Mouse (Mus musculus): ENCODE measurements at regions not wholly inside any gene's neighbourhood (a gene's known extent, or its start where the extent isn't known, plus 50 kb on each side); places are given as distances from the start of the nearest gene placed in this dataset.

GRCm38 (mm10) chr10:117938717-117939116, 92.9 kb upstream of the Rap1b start:
- DNase-seq (ENCODE audit: low read depth in 2 of 2, low spot score in 2 of 2) = no peak

- DNase-seq (ENCODE audit: low read depth in 2 of 2, low spot score in 2 of 2) = no peak
Observed at GRCm38 (mm10) chr10:117940441-117941265, 94.8 kb upstream of the Rap1b start.

- no peak for DNase-seq (ENCODE audit: low read depth in 2 of 2, low spot score in 2 of 2)
Observed at GRCm38 (mm10) chr10:117941266-117941651, 95.4 kb upstream of the Rap1b start.

GRCm38 (mm10) chr10:117943702-117944307, 98.0 kb upstream of the Rap1b start:
- DNase-seq (ENCODE audit: low read depth in 2 of 2, low spot score in 2 of 2) = peak; percentile 43 to 63

GRCm38 (mm10) chr10:117947191-117947590, 101.4 kb upstream of the Rap1b start:
- no peak for DNase-seq (ENCODE audit: low read depth in 2 of 2, low spot score in 2 of 2)

GRCm38 (mm10) chr10:117947911-117948310, 102.1 kb upstream of the Rap1b start:
- DNase-seq (ENCODE audit: low read depth in 2 of 2, low spot score in 2 of 2) = peak; percentile 88 to 93

- DNase-seq (ENCODE audit: low read depth in 2 of 2, low spot score in 2 of 2) = peak; percentile 54 to 64
Observed at GRCm38 (mm10) chr10:117952116-117953025, 106.5 kb upstream of the Rap1b start.

- DNase-seq (ENCODE audit: low read depth in 2 of 2, low spot score in 2 of 2) = peak; percentile 61 to 66
Observed at GRCm38 (mm10) chr10:117953026-117953711, 107.3 kb upstream of the Rap1b start.

- no peak for DNase-seq (ENCODE audit: low read depth in 2 of 2, low spot score in 2 of 2)
Observed at GRCm38 (mm10) chr10:117956174-117956950, 110.5 kb upstream of the Rap1b start.

GRCm38 (mm10) chr10:117974706-117975105, 128.9 kb upstream of the Rap1b start:
- no peak for DNase-seq (ENCODE audit: low read depth in 2 of 2, low spot score in 2 of 2)

GRCm38 (mm10) chr10:117975467-117975866, 129.6 kb upstream of the Rap1b start:
- DNase-seq (ENCODE audit: low read depth in 2 of 2, low spot score in 2 of 2) = no peak

GRCm38 (mm10) chr10:117979091-117979490, 133.3 kb upstream of the Rap1b start:
- DNase-seq (ENCODE audit: low read depth in 2 of 2, low spot score in 2 of 2) = no peak

GRCm38 (mm10) chr10:117982611-117983210, 136.9 kb upstream of the Rap1b start:
- DNase-seq (ENCODE audit: low read depth in 2 of 2, low spot score in 2 of 2) = peak in 1 of 2 experiments; percentile 44

- no peak for DNase-seq (ENCODE audit: low read depth in 2 of 2, low spot score in 2 of 2)
Observed at GRCm38 (mm10) chr10:117983271-117983670, 137.4 kb upstream of the Rap1b start.

GRCm38 (mm10) chr10:117984784-117985602, 139.2 kb upstream of the Rap1b start:
- DNase-seq (ENCODE audit: low read depth in 2 of 2, low spot score in 2 of 2) = no peak

- DNase-seq (ENCODE audit: low read depth in 2 of 2, low spot score in 2 of 2) = no peak
Observed at GRCm38 (mm10) chr10:117987620-117988019, 141.8 kb upstream of the Rap1b start.

GRCm38 (mm10) chr10:117988076-117988475, 142.2 kb upstream of the Rap1b start:
- DNase-seq (ENCODE audit: low read depth in 2 of 2, low spot score in 2 of 2) = no peak

GRCm38 (mm10) chr10:117991176-117991575, 145.3 kb upstream of the Rap1b start:
- no peak for DNase-seq (ENCODE audit: low read depth in 2 of 2, low spot score in 2 of 2)

- peak in 1 of 2 experiments; percentile 32 for DNase-seq (ENCODE audit: low read depth in 2 of 2, low spot score in 2 of 2)
Observed at GRCm38 (mm10) chr10:117992317-117992716, 146.5 kb upstream of the Rap1b start.

All from CD8-positive naive resting alpha-beta T cell, adult 2 months (primary cell).